Mouse (Mus musculus): ENCODE results near the gene Relb. TPM values are rescaled to one million over a fixed set of nuclear protein-coding genes. Genes with fewer than 3 reads are reported as not detected.

The Relb gene
- polyA plus RNA-seq, 1 experiment from 2014 or later: 9.3 TPM

DNA sequence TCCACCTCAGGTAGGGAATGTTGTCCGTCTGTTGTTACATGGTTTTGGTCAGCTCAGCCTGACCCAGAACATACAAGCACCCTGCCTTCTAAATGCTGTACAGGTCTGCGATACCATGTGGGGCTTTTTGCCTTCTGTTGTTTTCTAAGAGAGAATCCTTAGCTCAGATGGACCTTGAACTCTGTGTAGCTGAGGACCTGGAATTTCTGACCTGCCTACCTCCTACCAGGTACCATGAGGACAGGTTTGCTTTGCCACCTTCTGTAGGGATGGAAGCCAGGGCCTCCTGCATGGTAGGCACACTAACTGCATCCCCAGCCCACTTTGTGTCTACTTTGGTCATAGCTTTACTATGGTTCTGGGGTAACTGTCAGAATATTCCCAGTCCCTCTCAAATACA, 63.4 kb downstream of the Relb start:
- Histone ChIP-seq H3K4me2 (replicated peaks; ENCODE audit: low read depth, low read length) (no peak overlapping the region), H3K27me3 (ENCODE audit: control insufficient read depth, insufficient read depth, low read length) (no peaks in the 10 kb centered on the region), H3K4me3 (ENCODE audit: low read length) (no peak overlapping the region), H3K9ac (ENCODE audit: low read depth, low read length) (no peak overlapping the region), H3K4me1 (ENCODE audit: control insufficient read depth, insufficient read depth, low read length) (peaks cover 1% of the 10 kb centered on the region), H3K9me3 (ENCODE audit: control insufficient read depth, low read length) (no peaks in the 10 kb centered on the region), H3K36me3 (ENCODE audit: control insufficient read depth, insufficient read depth, low read length) (peaks cover 46% of the 10 kb centered on the region), H3K27ac (ENCODE audit: low read depth, low read length) (no peak overlapping the region)
- no peak for ATAC-seq (ENCODE audit: low FRiP score, low TSS enrichment)
- WGBS: 96% methylated on average over 2 of the region's 2 CpGs

DNA sequence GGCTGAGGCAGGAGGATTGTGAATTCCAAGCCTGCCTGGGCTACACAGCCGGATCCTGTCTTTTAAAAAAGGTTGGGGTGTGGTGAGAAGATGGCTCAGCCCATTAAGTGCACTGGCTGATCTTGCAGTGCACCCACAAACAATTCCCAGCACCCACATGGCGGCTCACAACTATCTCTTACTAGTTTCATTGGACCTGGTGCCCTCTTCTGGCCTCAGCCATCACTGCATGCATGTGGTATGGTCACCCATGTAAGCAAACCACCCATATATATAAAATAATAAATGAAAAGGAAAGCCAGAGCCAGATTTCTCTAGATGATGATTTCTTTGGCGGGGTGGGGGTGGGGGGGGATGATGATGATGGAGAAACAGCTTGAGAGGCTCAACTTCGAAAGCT, 64.8 kb downstream of the Relb start:
- 94% methylated on average over 4 of the region's 4 CpGs for WGBS
- no peaks in the 10 kb centered on the region for H3K27me3 ChIP-seq (ENCODE audit: control insufficient read depth, insufficient read depth, low read length)
- H3K36me3 ChIP-seq (ENCODE audit: control insufficient read depth, insufficient read depth, low read length): peaks cover 33% of the 10 kb centered on the region

DNA sequence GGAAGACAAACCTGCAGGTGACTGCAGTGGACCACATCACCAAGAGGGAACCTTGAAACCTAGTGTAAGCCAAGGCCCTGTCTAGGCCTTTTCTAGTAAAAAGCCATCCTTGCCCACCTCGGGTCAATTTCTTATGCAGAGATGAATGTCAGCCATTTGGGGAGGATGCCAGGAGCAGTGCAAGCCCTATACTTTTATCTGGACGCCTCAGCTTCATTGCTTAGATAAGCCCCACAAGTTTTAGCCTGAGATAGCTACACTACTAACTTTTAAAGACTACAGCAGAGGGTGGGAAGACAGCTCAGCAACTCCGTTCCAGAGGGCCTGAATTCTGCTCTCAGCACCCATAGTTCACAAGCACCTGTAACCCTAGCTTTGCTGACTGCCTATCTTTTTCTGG, 65.4 kb downstream of the Relb start:
- peaks cover 29% of the 10 kb centered on the region for H3K36me3 ChIP-seq (ENCODE audit: control insufficient read depth, insufficient read depth, low read length)
- no peak overlapping the region for H3K9ac ChIP-seq (ENCODE audit: low read depth, low read length)
- H3K9me3 ChIP-seq (ENCODE audit: control insufficient read depth, low read length): no peaks in the 10 kb centered on the region
- ATAC-seq (ENCODE audit: low FRiP score, low TSS enrichment): no peak
- no peak overlapping the region for H3K27ac ChIP-seq (ENCODE audit: low read depth, low read length)
- 87% methylated on average over 3 of the region's 3 CpGs for WGBS
- H3K4me2 ChIP-seq (replicated peaks; ENCODE audit: low read depth, low read length): no peak overlapping the region
- no peak overlapping the region for H3K4me3 ChIP-seq (ENCODE audit: low read length)
- no peaks in the 10 kb centered on the region for H3K27me3 ChIP-seq (ENCODE audit: control insufficient read depth, insufficient read depth, low read length)
- peaks cover 13% of the 10 kb centered on the region for H3K4me1 ChIP-seq (ENCODE audit: control insufficient read depth, insufficient read depth, low read length)

More for the DNA sequence above, 64.8 kb downstream of the Relb start:
- peaks cover 13% of the 10 kb centered on the region for H3K4me1 ChIP-seq (ENCODE audit: control insufficient read depth, insufficient read depth, low read length)
- no peak overlapping the region for H3K4me2 ChIP-seq (replicated peaks; ENCODE audit: low read depth, low read length)
- H3K4me3 ChIP-seq (ENCODE audit: low read length): no peak overlapping the region
- no peaks in the 10 kb centered on the region for H3K9me3 ChIP-seq (ENCODE audit: control insufficient read depth, low read length)
- no peak for ATAC-seq (ENCODE audit: low FRiP score, low TSS enrichment)
- no peak overlapping the region for H3K9ac ChIP-seq (ENCODE audit: low read depth, low read length)
- no peak overlapping the region for H3K27ac ChIP-seq (ENCODE audit: low read depth, low read length)

DNA sequence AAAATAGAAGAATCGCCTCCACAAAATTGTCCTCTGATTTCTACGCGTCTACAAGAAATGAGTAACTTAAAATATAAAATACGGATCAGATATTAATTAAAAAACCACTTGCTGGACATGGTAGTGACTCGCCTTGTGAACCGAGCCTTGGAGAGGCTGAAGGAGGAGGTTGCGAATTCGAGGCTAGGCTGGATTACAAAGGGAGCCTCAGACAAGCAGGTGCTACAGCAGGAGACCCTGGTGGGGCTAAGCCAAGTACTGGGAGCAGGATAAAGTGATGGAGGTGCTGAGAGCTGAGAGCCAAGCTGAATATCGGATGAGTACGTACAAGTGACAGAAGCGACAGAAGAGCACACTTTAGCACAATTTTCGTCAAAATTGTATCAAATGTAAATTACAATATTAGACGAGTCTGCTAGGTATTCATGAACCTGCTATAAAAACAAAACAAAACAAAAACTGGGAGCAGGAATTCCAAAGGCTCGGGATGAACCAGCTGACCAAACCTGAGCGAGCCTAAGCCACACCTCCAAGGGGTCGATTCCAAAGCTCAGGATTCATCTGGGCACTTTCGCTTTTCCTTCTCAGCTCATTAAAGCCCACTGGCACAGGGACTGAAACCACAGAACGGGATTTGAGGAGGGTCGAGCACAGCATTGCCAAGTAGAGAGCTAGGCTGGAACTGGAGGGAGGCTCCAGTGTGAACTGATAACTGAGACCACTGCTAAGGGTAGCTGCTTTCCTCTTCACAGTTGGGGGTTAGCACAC, 66.4 kb downstream of the Relb start, which contains the start of gene Ppp1r37:
Gene Ppp1r37, minus strand, starts transcription at position 434 of the 768 bp plus-strand sequence.
- WGBS: 2% methylated on average over 19 of the region's 19 CpGs

DNA sequence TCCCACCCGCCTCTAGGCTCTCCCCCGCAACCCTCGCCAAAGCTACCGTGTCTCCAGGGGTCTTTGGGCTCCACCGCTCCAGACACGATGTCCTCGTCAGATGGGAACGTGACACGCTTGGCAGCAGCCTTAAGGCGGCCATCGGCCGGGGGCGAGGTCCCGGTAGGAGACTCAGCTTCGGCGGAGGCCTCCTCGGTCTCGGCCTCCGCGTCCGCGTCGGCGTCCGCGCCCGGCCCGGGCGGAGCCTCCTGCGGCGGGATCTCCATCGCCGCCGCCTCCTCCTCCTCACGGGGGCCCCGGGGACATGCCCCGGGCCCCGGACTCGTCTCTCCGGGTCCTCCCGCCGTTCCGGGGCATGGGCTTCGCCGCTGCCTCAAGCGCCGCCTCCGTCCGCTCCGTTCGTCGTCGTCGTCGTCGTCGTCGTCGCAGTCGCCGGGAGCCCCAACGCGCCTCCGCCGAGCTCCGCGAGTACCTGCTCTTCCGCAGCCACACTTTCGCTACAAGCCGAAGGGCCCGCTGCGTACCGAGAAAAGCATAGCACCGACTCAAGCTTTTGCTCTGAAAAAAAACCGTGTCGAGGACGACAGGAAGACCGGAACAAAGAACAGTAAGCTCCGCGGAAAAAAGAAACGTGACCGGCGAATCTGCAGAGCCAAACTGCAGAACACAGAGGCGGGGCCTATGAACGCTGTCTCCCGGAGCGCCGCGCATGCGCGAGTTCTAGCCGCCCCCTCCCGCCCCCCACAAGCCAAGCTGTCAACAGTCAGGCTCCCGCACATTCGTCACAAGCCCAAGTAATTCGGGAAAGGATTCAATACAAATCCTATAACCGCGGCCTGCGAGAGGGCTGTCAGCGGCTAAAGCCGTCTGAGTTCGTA, 67.2 kb downstream of the Relb start:
- H3K36me3 ChIP-seq (ENCODE audit: control insufficient read depth, insufficient read depth, low read length): peaks cover 24% of the 10 kb centered on the region

More for the DNA sequence above, 66.4 kb downstream of the Relb start, which contains the start of gene Ppp1r37:
- H3K4me1 ChIP-seq (ENCODE audit: control insufficient read depth, insufficient read depth, low read length): peaks cover 13% of the 10 kb centered on the region
- peak within 1 kb of the TSS; percentile 93 for H3K27ac ChIP-seq (ENCODE audit: low read depth, low read length)
- peak within 1 kb of the TSS; percentile 90 for H3K4me2 ChIP-seq (replicated peaks; ENCODE audit: low read depth, low read length)
- H3K36me3 ChIP-seq (ENCODE audit: control insufficient read depth, insufficient read depth, low read length): peaks cover 28% of the 10 kb centered on the region
- no peaks in the 10 kb centered on the region for H3K9me3 ChIP-seq (ENCODE audit: control insufficient read depth, low read length)
- peak within 1 kb of the TSS; percentile 94 for H3K9ac ChIP-seq (ENCODE audit: low read depth, low read length)
- peak within 1 kb of the TSS; percentile 64 for H3K4me3 ChIP-seq (ENCODE audit: low read length)
- ATAC-seq (ENCODE audit: low FRiP score, low TSS enrichment): peak; percentile 44; the same call in 1 of the 2 replicates
- no peaks in the 10 kb centered on the region for H3K27me3 ChIP-seq (ENCODE audit: control insufficient read depth, insufficient read depth, low read length)

DNA sequence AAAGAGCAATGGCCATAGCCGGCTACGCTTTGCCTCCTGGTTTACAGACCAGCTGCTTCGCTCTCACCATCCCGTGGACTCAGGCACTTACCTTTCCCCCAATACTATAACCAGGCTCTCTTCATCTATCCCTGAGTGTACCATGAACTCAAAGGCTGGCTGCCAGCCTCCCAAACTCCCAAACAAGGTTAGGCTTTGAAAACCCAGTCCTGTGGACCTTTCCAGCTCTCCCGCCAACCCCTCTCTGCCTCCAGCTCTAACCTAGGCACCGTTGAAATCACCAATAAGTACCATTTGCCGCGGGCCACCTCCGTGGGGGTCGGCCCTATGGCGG, 67.8 kb downstream of the Relb start:
- Histone ChIP-seq H3K27ac (ENCODE audit: low read depth, low read length) (no peak overlapping the region), H3K9me3 (ENCODE audit: control insufficient read depth, low read length) (no peaks in the 10 kb centered on the region), H3K4me3 (ENCODE audit: low read length) (peak overlapping the region; percentile 64), H3K27me3 (ENCODE audit: control insufficient read depth, insufficient read depth, low read length) (no peaks in the 10 kb centered on the region), H3K4me1 (ENCODE audit: control insufficient read depth, insufficient read depth, low read length) (peaks cover 13% of the 10 kb centered on the region), H3K9ac (ENCODE audit: low read depth, low read length) (peak overlapping the region; percentile 94), H3K36me3 (ENCODE audit: control insufficient read depth, insufficient read depth, low read length) (peaks cover 21% of the 10 kb centered on the region), H3K4me2 (replicated peaks; ENCODE audit: low read depth, low read length) (peak overlapping the region; percentile 62)
- ATAC-seq (ENCODE audit: low FRiP score, low TSS enrichment): no peak
- 1% methylated on average over 11 of the region's 11 CpGs for WGBS

More for the DNA sequence above, 67.2 kb downstream of the Relb start:
- Histone ChIP-seq H3K4me1 (ENCODE audit: control insufficient read depth, insufficient read depth, low read length) (peaks cover 13% of the 10 kb centered on the region), H3K9ac (ENCODE audit: low read depth, low read length) (peak overlapping the region; percentile 94), H3K27me3 (ENCODE audit: control insufficient read depth, insufficient read depth, low read length) (no peaks in the 10 kb centered on the region), H3K4me3 (ENCODE audit: low read length) (peak overlapping the region; percentile 64), H3K4me2 (replicated peaks; ENCODE audit: low read depth, low read length) (peak overlapping the region; percentile 90), H3K9me3 (ENCODE audit: control insufficient read depth, low read length) (no peaks in the 10 kb centered on the region), H3K27ac (ENCODE audit: low read depth, low read length) (peak overlapping the region; percentile 93)
- peak; percentile 81 for ATAC-seq (ENCODE audit: low FRiP score, low TSS enrichment)
- 1% methylated on average over 102 of the region's 102 CpGs for WGBS

DNA sequence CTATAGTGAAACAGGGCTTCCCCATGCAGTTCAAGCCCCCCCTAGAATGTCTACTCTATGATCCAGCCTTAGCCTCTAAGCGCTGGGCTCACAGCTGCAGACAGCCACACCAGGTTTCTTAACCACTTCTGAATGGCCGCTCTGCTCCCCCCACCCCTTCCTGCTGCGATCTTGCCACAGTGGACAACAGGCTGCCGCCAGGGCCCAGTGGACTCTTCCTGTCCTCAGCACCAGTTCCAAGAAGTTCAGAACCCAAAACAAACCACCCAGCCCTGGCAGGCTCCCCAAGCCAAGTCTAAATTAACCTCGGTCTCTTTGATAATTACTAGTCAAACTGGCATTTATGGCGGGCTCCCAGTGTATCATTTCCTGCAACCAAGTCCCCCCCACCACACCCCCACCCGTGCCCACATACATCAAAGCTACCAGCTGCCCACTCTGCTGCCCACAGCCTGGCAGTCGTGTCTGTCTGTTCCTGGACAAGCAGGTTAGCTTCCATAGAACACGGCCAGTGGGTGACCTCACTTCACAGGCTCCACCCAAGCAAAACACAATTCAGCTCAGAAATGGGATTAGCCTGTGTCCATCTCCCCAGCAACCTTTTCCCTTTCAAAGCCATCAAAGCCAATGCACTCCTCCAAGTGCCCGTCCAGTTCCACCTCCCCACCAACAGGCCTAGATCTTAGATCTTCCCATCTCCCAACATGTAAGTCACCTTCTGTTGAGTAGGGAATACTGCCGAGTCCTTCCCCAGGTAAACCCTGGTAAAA, 68.6 kb downstream of the Relb start:
- peak overlapping the region; percentile 94 for H3K9ac ChIP-seq (ENCODE audit: low read depth, low read length)
- no peaks in the 10 kb centered on the region for H3K27me3 ChIP-seq (ENCODE audit: control insufficient read depth, insufficient read depth, low read length)
- 17% methylated on average over 11 of the region's 11 CpGs for whole genome bisulfite sequencing
- H3K9me3 ChIP-seq (ENCODE audit: control insufficient read depth, low read length): no peaks in the 10 kb centered on the region
- peak overlapping the region; percentile 64 for H3K4me3 ChIP-seq (ENCODE audit: low read length)
- ATAC-seq (ENCODE audit: low FRiP score, low TSS enrichment): no peak
- peaks cover 23% of the 10 kb centered on the region for H3K36me3 ChIP-seq (ENCODE audit: control insufficient read depth, insufficient read depth, low read length)
- no peak overlapping the region for H3K27ac ChIP-seq (ENCODE audit: low read depth, low read length)
- peaks cover 13% of the 10 kb centered on the region for H3K4me1 ChIP-seq (ENCODE audit: control insufficient read depth, insufficient read depth, low read length)
- H3K4me2 ChIP-seq (replicated peaks; ENCODE audit: low read depth, low read length): peak overlapping the region; percentile 62

DNA sequence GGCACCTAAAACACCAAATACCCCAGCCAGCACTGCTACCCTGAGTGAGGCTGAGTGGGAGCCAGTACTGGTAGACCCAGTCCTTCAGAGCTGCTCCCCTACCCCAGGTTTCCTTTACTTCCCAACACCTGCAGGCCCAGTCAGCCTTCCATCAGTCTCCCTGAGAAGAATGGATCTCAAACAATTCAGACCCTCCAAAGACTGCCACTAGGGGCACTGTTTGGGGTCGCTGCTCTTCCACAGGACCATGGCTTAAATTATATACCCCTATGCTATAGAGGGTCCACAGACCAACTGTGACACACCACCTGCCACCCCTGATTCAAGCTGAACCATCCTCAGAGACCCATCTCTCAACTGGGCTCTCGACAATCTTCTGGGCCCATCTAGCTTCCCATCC, 70.3 kb downstream of the Relb start:
- ATAC-seq (ENCODE audit: low FRiP score, low TSS enrichment): no peak
- H3K27ac ChIP-seq (ENCODE audit: low read depth, low read length): no peak overlapping the region
- H3K9me3 ChIP-seq (ENCODE audit: control insufficient read depth, low read length): no peaks in the 10 kb centered on the region
- no peak overlapping the region for H3K4me3 ChIP-seq (ENCODE audit: low read length)
- WGBS: 30% methylated on average over 2 of the region's 2 CpGs
- no peak overlapping the region for H3K4me2 ChIP-seq (replicated peaks; ENCODE audit: low read depth, low read length)
- no peak overlapping the region for H3K9ac ChIP-seq (ENCODE audit: low read depth, low read length)
- peaks cover 13% of the 10 kb centered on the region for H3K4me1 ChIP-seq (ENCODE audit: control insufficient read depth, insufficient read depth, low read length)
- H3K27me3 ChIP-seq (ENCODE audit: control insufficient read depth, insufficient read depth, low read length): no peaks in the 10 kb centered on the region
- H3K36me3 ChIP-seq (ENCODE audit: control insufficient read depth, insufficient read depth, low read length): peaks cover 12% of the 10 kb centered on the region; the same call in 1 of the 2 replicates

Measured in kidney, embryonic 14.5 days (tissue).